Mouse (Mus musculus) CD8-positive naive resting alpha-beta T cell, adult 57 days (primary cell): Measurements from ENCODE around the gene Defa31. TPM values are rescaled to one million over a fixed set of nuclear protein-coding genes. Genes with fewer than 3 reads are reported as not detected.

Experiments
- total RNA-seq: library from RNA; stranded (reverse); gene quantifications from one replicate; pipeline ENCODE4 v1.2.4, GENCODE M21; 2023

Gene Defa31
- not detected for total RNA-seq

GRCm38 (mm10) chr8:21191314-21191713, at the start of gene Defa31:
Defa31 (plus strand) TSS chr8:21191614.

GRCm38 (mm10) chr8:21161977-21162376, 29.4 kb upstream of the Defa31 start, which contains the start of gene Defa22:
Defa22 (plus strand) TSS chr8:21162277.

GRCm38 (mm10) chr8:21201261-21201660, 9.8 kb downstream of the Defa31 start, which contains the start of gene Gm15293:
Gm15293 (plus strand) TSS chr8:21201561.

Other genes with a start within 250 kb of the Defa31 start
- gene AY761185, start 246.9 kb upstream of the Defa31 start, total RNA-seq: not detected
- not detected for gene Defa21, start 166.1 kb upstream of the Defa31 start, total RNA-seq
- gene Defa23, start 136.6 kb upstream of the Defa31 start, total RNA-seq: not detected
- not detected for gene Defa35, start 126.6 kb upstream of the Defa31 start, total RNA-seq
- not detected for gene Defa25, start 107.2 kb upstream of the Defa31 start, total RNA-seq
- not detected for gene Gm14851, start 95.6 kb upstream of the Defa31 start, total RNA-seq
- gene Defa30, start 57.0 kb upstream of the Defa31 start, total RNA-seq: not detected
- gene Defa22, start 29.3 kb upstream of the Defa31 start, total RNA-seq: not detected
- not detected for gene Gm15293, start 9.9 kb downstream of the Defa31 start, total RNA-seq
- gene Gm15292, start 58.1 kb downstream of the Defa31 start, total RNA-seq: not detected
- not detected for gene Defa27, start 123.9 kb downstream of the Defa31 start, total RNA-seq
- gene Defa29, start 135.4 kb downstream of the Defa31 start, total RNA-seq: not detected
- gene Defa2, start 186.9 kb downstream of the Defa31 start, total RNA-seq: not detected
- not detected for gene Defa33, start 200.2 kb downstream of the Defa31 start, total RNA-seq
- gene Defa36, start 235.8 kb downstream of the Defa31 start, total RNA-seq: not detected